Mouse (Mus musculus) A20 (cell line): ENCODE data around the gene Fstl4.
"Not testable (repeated sequence)": the region's sequence is repeated elsewhere in the genome, so short reads cannot be mapped to it uniquely, and the experiment has no call there.

Experiments
- DNase-seq: peaks from one replicate; pipeline ENCODE4 v3.0.0-alpha.2; 2011; ENCODE audit warnings: low read depth, low spot score

Gene Fstl4

GRCm38 (mm10) chr11:53085858-53086565 lies 321.6 kb downstream of the Fstl4 start:
- DNase-seq = no peak

- not testable (repeated sequence) for DNase-seq
Measured at GRCm38 (mm10) chr11:53087896-53088295, 323.5 kb downstream of the Fstl4 start.

GRCm38 (mm10) chr11:53091596-53091995 lies 327.2 kb downstream of the Fstl4 start:
- no peak for DNase-seq

GRCm38 (mm10) chr11:53096871-53097270 lies 332.4 kb downstream of the Fstl4 start:
- DNase-seq = no peak

- no peak for DNase-seq
Measured at GRCm38 (mm10) chr11:53097331-53097730, 332.9 kb downstream of the Fstl4 start.

GRCm38 (mm10) chr11:53097870-53098269 lies 333.4 kb downstream of the Fstl4 start:
- peak; percentile 26 for DNase-seq

DNA sequence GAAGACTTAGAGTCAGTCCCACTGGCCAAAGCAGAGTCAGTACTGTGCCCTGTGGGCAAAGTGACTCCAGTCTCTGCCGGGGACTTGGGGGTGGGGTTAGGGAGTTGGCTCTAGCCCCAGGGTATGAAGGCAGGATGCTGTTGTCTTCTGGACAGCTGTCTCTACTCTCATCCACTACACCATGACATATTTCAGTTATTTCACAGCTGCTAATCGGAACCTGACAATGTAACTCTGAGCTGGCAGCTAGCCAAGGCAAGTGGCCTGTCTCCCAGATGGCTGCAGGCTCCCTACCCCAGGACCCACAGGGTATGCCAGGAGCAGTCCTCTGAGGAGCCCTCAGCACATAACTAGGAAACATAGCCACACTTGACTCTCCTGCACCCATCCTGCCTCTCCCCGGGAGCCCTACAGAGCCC lies 334.4 kb downstream of the Fstl4 start:
- DNase-seq = no peak

DNA sequence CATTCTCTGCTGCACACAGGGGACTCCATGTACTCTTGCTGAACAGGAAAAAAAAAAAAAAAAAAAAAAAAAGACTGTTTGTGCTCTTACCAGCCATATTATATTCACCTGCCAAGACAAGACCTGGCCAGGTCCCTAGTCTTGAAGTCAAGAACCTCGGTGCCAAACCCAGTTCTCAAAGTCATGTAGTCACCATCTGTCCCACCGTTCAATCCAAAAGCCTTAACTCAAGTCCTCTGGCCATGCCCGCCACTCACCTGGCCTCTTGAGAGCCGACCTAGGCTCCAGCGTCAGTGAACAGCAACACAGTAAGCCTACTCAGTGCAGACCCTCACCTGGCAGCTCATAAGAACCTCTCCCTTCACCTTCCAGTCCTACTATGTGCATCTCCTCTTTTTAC lies 334.9 kb downstream of the Fstl4 start:
- no peak for DNase-seq

GRCm38 (mm10) chr11:53101732-53102131 lies 337.3 kb downstream of the Fstl4 start:
- no peak for DNase-seq

GRCm38 (mm10) chr11:53103601-53104325 lies 339.3 kb downstream of the Fstl4 start:
- no peak for DNase-seq

DNA sequence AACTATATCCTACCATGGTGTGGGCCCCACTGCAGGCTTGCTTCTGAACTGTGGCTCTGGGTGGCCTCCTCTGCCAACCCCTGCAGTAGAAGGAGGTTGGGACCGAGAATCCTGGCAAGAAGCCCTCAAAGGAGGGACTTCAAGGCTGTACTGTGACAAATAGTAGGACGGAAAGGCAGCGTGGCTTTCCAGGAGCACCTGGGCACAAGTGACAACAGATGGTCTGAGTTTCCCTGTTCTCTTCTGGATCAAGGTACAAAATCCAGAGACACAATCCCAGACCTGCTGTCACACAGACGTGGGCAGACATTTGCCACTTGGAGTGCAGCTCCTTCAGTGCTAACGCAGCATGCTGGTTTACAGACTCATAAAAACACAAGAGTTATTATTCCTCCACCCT lies 343.3 kb downstream of the Fstl4 start:
- DNase-seq = no peak

- DNase-seq = no peak
Measured at GRCm38 (mm10) chr11:53108798-53109197, 344.4 kb downstream of the Fstl4 start.

DNA sequence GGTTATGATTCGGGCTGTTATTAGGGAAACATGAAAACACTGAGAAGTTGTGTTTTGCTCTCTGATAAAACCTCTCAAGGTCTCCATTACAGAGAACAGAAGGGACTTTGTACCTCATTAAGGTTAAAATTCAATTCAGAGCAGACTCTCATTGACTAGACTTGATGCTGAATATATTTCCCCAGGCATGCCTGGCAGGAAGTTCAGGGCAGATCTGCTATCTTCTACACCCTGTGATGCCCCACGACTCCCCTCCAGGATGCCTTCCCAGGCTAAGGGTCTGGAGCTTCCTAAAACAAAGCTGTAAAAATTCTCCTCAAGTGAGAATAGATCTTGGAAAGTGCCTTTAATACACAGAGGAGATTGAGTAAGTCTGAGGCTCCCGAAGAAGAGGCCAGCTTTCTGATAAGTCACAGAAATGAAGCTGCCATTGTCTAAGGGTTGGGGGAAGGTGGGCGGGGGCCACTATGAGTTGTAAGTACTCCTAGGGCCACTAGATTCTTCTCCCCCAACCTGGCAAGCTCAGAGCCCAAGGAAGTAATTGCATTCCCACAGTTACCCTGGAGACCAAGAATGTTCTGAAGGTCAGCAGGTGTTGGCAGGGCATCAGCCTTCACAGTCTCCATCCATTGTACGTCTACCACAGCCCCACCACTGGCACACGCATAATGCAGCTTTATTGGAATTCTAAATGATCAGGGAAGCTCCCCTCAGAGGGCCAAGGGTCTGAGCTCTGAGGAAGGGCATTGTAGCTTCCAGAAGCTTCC lies 345.4 kb downstream of the Fstl4 start:
- DNase-seq = no peak

DNA sequence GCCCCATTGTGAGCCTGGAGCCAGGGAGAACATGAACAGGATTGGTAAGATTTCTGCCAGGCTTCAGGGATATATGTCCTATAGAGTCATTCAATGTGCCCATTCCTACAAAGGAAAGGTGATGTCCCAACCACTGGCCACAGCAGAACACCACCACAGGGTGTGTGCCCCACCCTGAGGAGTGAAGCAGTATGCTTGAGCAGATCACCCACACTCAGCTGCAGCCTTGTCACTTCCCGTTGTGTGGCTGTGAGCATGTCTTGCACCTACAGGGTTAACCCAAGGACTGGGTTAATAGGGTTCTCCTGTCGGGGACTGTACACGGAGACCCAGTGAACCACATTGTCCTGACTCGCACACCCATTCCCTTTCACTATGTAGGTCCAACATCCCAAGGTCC lies 351.3 kb downstream of the Fstl4 start:
- DNase-seq = no peak

- peak; percentile 15 for DNase-seq
Measured at GRCm38 (mm10) chr11:53116356-53116755, 351.9 kb downstream of the Fstl4 start.

DNA sequence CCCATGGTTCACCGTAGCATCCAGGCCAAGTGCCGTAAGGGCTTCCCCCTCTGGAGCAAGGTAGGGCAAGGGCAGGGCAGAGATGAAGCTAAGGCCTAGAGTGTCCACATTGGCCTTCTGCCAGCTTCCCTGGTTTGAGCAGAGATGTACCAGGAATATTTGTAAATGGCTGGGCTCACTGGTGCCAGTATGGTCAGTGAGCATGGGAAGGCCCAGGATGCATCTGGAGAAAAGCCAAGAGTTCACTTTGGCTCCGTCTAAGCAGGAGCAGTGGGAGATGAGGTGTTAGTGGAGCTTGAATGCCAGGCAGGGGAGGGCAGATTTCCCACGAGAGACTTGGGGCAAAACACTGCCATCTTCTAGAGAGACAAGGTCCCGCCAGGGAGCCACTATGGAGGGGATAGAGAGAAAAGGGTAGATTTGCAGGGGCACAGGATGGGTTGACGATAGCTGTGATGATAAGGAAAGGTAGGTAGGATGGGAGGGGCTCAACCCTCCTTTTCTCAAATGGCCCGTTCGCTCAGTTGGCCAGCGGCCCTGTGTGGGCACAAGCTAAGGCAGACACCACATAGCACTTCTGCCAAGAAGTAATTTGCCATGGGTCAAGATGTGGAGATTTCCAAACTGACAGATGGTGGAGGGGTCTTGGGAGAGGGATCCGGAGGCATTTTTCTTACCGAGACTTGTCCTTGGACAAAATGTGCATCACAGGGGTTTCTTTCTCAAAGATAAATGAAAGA lies 354.0 kb downstream of the Fstl4 start:
- no peak for DNase-seq

DNA sequence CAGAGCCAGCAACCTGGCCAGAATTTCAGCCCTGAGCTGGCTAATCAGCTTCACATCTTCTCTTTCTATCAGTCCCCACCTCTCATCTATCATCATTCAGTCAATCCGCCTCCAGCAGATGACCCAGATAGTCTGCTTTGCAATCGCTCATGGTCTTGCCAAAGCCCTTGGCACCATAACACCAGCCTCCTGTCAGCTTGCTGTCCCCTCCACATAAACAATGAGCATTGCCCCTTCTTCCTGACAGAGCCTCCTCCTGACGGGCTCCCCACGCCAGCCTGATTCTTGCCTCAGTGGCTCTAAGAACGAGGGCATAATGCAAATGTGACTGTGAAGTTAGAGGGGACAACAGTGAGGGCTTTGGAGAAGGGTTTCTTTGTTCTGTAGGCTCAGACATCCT lies 355.5 kb downstream of the Fstl4 start:
- no peak for DNase-seq

DNA sequence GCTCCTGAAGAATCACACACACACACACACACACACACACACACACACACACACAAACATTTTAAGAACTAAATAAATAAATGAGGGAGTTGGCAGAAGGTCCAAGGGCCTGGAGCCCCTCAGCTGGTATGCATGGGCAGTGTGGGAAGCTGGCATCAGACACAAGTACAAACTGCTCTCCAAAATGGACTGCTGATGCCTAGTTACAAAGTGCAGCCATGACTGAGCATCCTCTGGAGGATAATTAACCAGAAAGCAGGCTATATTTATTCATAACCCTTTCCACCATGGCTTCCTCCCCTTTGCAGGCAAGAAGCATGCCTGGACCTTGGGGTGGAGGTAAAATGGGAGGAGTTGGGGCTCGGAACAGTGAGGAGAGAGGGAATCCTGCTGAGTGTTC lies 356.8 kb downstream of the Fstl4 start:
- DNase-seq = no peak

DNA sequence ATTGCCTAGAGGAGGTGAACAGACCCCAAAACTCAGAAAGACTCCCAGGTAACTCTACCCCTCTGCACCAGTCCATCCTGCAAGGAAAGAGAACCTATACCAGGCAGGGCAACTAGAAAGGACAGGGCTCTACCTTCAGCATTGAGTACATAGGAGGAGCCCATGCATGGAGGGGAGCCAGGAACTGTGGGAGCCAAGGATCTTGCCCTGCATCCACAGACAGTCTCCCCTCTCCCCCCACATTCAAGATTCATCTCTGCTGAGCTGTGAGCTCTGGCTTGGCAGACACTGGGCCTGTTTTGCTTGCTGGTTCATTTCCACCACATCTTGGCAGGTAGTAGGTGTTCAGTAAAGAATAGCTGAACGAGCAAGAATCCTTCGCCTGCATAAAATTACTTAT lies 360.4 kb downstream of the Fstl4 start:
- DNase-seq = no peak

DNA sequence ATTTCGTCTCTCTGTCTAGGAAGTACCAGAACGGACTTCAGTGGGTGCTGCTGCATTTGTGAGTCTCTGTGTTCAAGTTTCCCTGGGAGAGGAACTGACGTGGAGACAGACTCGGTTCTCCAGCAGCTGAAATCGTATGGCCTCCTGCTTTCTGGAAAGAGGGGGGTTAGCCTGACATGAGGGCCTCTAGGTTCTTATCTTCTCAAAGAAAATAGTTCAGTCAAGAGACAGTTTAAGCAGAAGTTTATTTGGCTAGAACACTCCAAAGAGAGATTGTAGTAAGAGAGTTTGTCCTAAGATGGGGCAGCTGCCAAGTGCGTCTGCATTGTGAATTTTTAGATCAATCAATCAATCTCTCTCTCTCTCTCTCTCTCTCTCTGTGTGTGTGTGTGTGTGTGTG lies 362.2 kb downstream of the Fstl4 start:
- no peak for DNase-seq

DNA sequence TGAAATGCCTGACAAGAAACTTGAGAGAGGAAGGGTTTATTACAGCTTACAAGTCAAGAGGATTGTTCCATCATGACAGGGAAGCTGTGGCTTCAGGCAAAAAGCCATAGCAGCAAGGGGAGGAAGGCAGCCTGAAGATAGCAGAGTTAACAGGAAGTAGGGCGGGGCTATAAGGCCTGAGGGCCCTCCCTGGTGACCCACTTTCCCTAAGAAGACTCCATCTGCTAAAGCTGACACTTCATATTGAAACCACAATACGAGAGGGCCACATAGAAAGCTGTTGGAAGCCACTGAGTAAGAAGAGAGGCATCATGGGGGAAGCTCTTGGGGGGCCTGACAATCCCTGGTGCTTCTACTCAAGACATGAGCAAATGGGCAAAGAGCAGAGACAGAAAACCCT lies 364.2 kb downstream of the Fstl4 start:
- peak; percentile 24 for DNase-seq
